Mouse (Mus musculus): Measurements from ENCODE around the gene Trpd52l3. TPM values are rescaled to one million over a fixed set of nuclear protein-coding genes. Genes with fewer than 3 reads are reported as not detected.

The Trpd52l3 gene
- polyA plus RNA-seq (2015; fragmentation: Nextera tagmentation; extraction: Ambion mirVana) = not detected in 2 replicates

GRCm38 (mm10) chr19:30003621-30004020 is at the start of gene Trpd52l3:
Gene Trpd52l3, plus strand, starts transcription at chr19:30003790.
- 89% methylated on average over 9 of the region's 9 CpGs for WGBS
- ATAC-seq (ENCODE audit: low FRiP score, low read depth) = no peak
- no peaks in the 10 kb centered on the region for H3K27me3 ChIP-seq
- H3K27ac ChIP-seq = no peak within 1 kb of the TSS
- no peaks in the 10 kb centered on the region for H3K36me3 ChIP-seq
- no peaks in the 10 kb centered on the region for H3K4me1 ChIP-seq
- H3K4me2 ChIP-seq (replicated peaks) = no peak within 1 kb of the TSS
- H3K4me3 ChIP-seq = no peak within 1 kb of the TSS
- H3K9ac ChIP-seq = no peak within 1 kb of the TSS
- no peaks in the 10 kb centered on the region for H3K9me3 ChIP-seq

GRCm38 (mm10) chr19:29953833-29954232 is 49.8 kb upstream of the Trpd52l3 start:
- Histone ChIP-seq H3K9me3 (no peaks in the 10 kb centered on the region), H3K4me1 (peaks cover 1% of the 10 kb centered on the region), H3K27ac (no peak overlapping the region), H3K36me3 (no peaks in the 10 kb centered on the region), H3K9ac (no peak overlapping the region), H3K4me2 (replicated peaks) (no peak overlapping the region), H3K27me3 (no peaks in the 10 kb centered on the region), H3K4me3 (no peak overlapping the region)
- 94% methylated on average over 3 of the region's 3 CpGs for WGBS
- no peak for ATAC-seq (ENCODE audit: low FRiP score, low read depth)

GRCm38 (mm10) chr19:29955454-29955853 is 48.1 kb upstream of the Trpd52l3 start:
- H3K27ac ChIP-seq = no peak overlapping the region
- no peak overlapping the region for H3K4me3 ChIP-seq
- no peaks in the 10 kb centered on the region for H3K36me3 ChIP-seq
- no peak for ATAC-seq (ENCODE audit: low FRiP score, low read depth)
- no peaks in the 10 kb centered on the region for H3K4me1 ChIP-seq
- H3K9ac ChIP-seq = no peak overlapping the region
- no peak overlapping the region for H3K4me2 ChIP-seq (replicated peaks)
- H3K27me3 ChIP-seq = no peaks in the 10 kb centered on the region
- 82% methylated on average over 2 of the region's 2 CpGs for WGBS
- H3K9me3 ChIP-seq = no peaks in the 10 kb centered on the region

- Histone ChIP-seq H3K9me3 (0 out of 2 replicates have a peak, but pooled peaks cover 2% of the 10 kb centered on the region), H3K27me3 (no peaks in the 10 kb centered on the region), H3K4me3 (no peak overlapping the region), H3K9ac (no peak overlapping the region), H3K4me2 (replicated peaks) (no peak overlapping the region), H3K36me3 (no peaks in the 10 kb centered on the region), H3K27ac (no peak overlapping the region), H3K4me1 (no peaks in the 10 kb centered on the region)
- no peak for ATAC-seq (ENCODE audit: low FRiP score, low read depth)
- 81% methylated on average over 4 of the region's 4 CpGs for WGBS
These were observed 42.7 kb upstream of the Trpd52l3 start for GRCm38 (mm10) chr19:29960906-29961305.

- no peak for ATAC-seq (ENCODE audit: low FRiP score, low read depth)
- Histone ChIP-seq H3K27me3 (no peaks in the 10 kb centered on the region), H3K4me2 (replicated peaks) (no peak overlapping the region), H3K4me1 (no peaks in the 10 kb centered on the region), H3K27ac (no peak overlapping the region), H3K9me3 (peaks cover 11% of the 10 kb centered on the region; the same call in 1 of the 2 replicates), H3K36me3 (no peaks in the 10 kb centered on the region), H3K9ac (no peak overlapping the region), H3K4me3 (no peak overlapping the region)
- WGBS = 87% methylated on average over 6 of the region's 6 CpGs
These were observed 41.7 kb upstream of the Trpd52l3 start for GRCm38 (mm10) chr19:29961842-29962241.

- H3K36me3 ChIP-seq = no peaks in the 10 kb centered on the region
- no peaks in the 10 kb centered on the region for H3K27me3 ChIP-seq
- WGBS = 81% methylated on average over 2 of the region's 2 CpGs
- no peak overlapping the region for H3K9ac ChIP-seq
- no peak overlapping the region for H3K4me3 ChIP-seq
- ATAC-seq (ENCODE audit: low FRiP score, low read depth) = no peak
- no peak overlapping the region for H3K27ac ChIP-seq
- H3K4me2 ChIP-seq (replicated peaks) = no peak overlapping the region
- peaks cover 11% of the 10 kb centered on the region; the same call in 1 of the 2 replicates for H3K9me3 ChIP-seq
- H3K4me1 ChIP-seq = no peaks in the 10 kb centered on the region
These were observed 39.9 kb upstream of the Trpd52l3 start for GRCm38 (mm10) chr19:29963598-29964092.

- ATAC-seq (ENCODE audit: low FRiP score, low read depth) = no peak
- no peaks in the 10 kb centered on the region for H3K36me3 ChIP-seq
- no peak overlapping the region for H3K27ac ChIP-seq
- H3K4me2 ChIP-seq (replicated peaks) = no peak overlapping the region
- H3K4me3 ChIP-seq = no peak overlapping the region
- 80% methylated on average over 3 of the region's 3 CpGs for WGBS
- no peak overlapping the region for H3K9ac ChIP-seq
- H3K4me1 ChIP-seq = no peaks in the 10 kb centered on the region
- H3K9me3 ChIP-seq = peaks cover 11% of the 10 kb centered on the region; the same call in 1 of the 2 replicates
- H3K27me3 ChIP-seq = no peaks in the 10 kb centered on the region
These were observed 35.6 kb upstream of the Trpd52l3 start for GRCm38 (mm10) chr19:29967960-29968359.

- no peaks in the 10 kb centered on the region for H3K9me3 ChIP-seq
- WGBS = 65% methylated on average over 5 of the region's 5 CpGs
- H3K27me3 ChIP-seq = no peaks in the 10 kb centered on the region
- no peaks in the 10 kb centered on the region for H3K36me3 ChIP-seq
- H3K4me3 ChIP-seq = no peak overlapping the region
- no peak overlapping the region for H3K27ac ChIP-seq
- H3K4me1 ChIP-seq = no peaks in the 10 kb centered on the region
- no peak overlapping the region for H3K9ac ChIP-seq
- no peak for ATAC-seq (ENCODE audit: low FRiP score, low read depth)
- H3K4me2 ChIP-seq (replicated peaks) = no peak overlapping the region
These were observed 30.2 kb upstream of the Trpd52l3 start for GRCm38 (mm10) chr19:29973396-29973795.

GRCm38 (mm10) chr19:29978847-29979246 is 24.7 kb upstream of the Trpd52l3 start:
- Histone ChIP-seq H3K27me3 (no peaks in the 10 kb centered on the region), H3K27ac (no peak overlapping the region), H3K9me3 (no peaks in the 10 kb centered on the region), H3K4me2 (replicated peaks) (no peak overlapping the region), H3K9ac (no peak overlapping the region), H3K36me3 (no peaks in the 10 kb centered on the region), H3K4me1 (no peaks in the 10 kb centered on the region), H3K4me3 (no peak overlapping the region)
- WGBS = 62% methylated on average over 2 of the region's 2 CpGs
- no peak for ATAC-seq (ENCODE audit: low FRiP score, low read depth)

GRCm38 (mm10) chr19:29979452-29980089 is 24.0 kb upstream of the Trpd52l3 start:
- Histone ChIP-seq H3K27me3 (no peaks in the 10 kb centered on the region), H3K36me3 (no peaks in the 10 kb centered on the region), H3K4me1 (no peaks in the 10 kb centered on the region), H3K9me3 (no peaks in the 10 kb centered on the region), H3K4me2 (replicated peaks) (no peak overlapping the region), H3K27ac (no peak overlapping the region), H3K9ac (no peak overlapping the region), H3K4me3 (no peak overlapping the region)
- WGBS = 71% methylated on average over 8 of the region's 8 CpGs
- ATAC-seq (ENCODE audit: low FRiP score, low read depth) = no peak

- Histone ChIP-seq H3K27me3 (no peaks in the 10 kb centered on the region), H3K27ac (no peak overlapping the region), H3K4me2 (replicated peaks) (no peak overlapping the region), H3K4me3 (no peak overlapping the region), H3K9ac (no peak overlapping the region), H3K4me1 (no peaks in the 10 kb centered on the region), H3K36me3 (no peaks in the 10 kb centered on the region), H3K9me3 (no peaks in the 10 kb centered on the region)
- no peak for ATAC-seq (ENCODE audit: low FRiP score, low read depth)
- 70% methylated on average over 16 of the region's 16 CpGs for WGBS
These were observed 19.2 kb upstream of the Trpd52l3 start for GRCm38 (mm10) chr19:29984208-29985005.

- WGBS = 86% methylated on average over 12 of the region's 12 CpGs
- no peak overlapping the region for H3K4me2 ChIP-seq (replicated peaks)
- H3K36me3 ChIP-seq = no peaks in the 10 kb centered on the region
- H3K27me3 ChIP-seq = no peaks in the 10 kb centered on the region
- no peak overlapping the region for H3K27ac ChIP-seq
- H3K4me3 ChIP-seq = no peak overlapping the region
- no peaks in the 10 kb centered on the region for H3K4me1 ChIP-seq
- no peak for ATAC-seq (ENCODE audit: low FRiP score, low read depth)
- H3K9me3 ChIP-seq = no peaks in the 10 kb centered on the region
- H3K9ac ChIP-seq = no peak overlapping the region
These were observed 17.0 kb upstream of the Trpd52l3 start for GRCm38 (mm10) chr19:29986464-29987091.

All from limb, embryonic 13.5 days (tissue).